Mouse (Mus musculus) left cerebral cortex, postnatal 14 days (tissue): ENCODE results near the gene Trim34a. TPM values are rescaled to one million over a fixed set of nuclear protein-coding genes. Genes with fewer than 3 reads are reported as not detected.
"Not testable (repeated sequence)": the region's sequence is repeated elsewhere in the genome, so short reads cannot be mapped to it uniquely, and the experiment has no call there.

Experiments used
- DNase-seq, 2 experiments: peaks; one replicate each; pipeline ENCODE4 v3.0.0; 2021 to 2022; ENCODE audit warnings: low spot score in 2 of 2, mixed read lengths in 1 of 2
- intact Hi-C: fragments of 180-260 bp; cut with DNase I; formaldehyde crosslinking; loops from one replicate; pipeline ENCODE4 v1.15.1; 2025
- long read RNA-seq, 2 experiments: library from polyadenylated mRNA; stranded (forward); transcript quantifications; one replicate each; pipeline ENCODE4 v2.0.0; 2021
- total RNA-seq, 2 experiments: library from RNA; stranded (reverse); gene quantifications; 2 replicates each; pipeline ENCODE4 v1.2.3; 2021

Gene Trim34a
- under 1 TPM; 0.68 to 0.72 TPM for total RNA-seq
- long read RNA-seq, experiment 1: 0 reads
- long read RNA-seq, experiment 2, partial matches to known transcripts: 0 of 2 reads
- long read RNA-seq, experiment 2, other reads (novel, unspliced or antisense): 1 of 2 reads

DNA sequence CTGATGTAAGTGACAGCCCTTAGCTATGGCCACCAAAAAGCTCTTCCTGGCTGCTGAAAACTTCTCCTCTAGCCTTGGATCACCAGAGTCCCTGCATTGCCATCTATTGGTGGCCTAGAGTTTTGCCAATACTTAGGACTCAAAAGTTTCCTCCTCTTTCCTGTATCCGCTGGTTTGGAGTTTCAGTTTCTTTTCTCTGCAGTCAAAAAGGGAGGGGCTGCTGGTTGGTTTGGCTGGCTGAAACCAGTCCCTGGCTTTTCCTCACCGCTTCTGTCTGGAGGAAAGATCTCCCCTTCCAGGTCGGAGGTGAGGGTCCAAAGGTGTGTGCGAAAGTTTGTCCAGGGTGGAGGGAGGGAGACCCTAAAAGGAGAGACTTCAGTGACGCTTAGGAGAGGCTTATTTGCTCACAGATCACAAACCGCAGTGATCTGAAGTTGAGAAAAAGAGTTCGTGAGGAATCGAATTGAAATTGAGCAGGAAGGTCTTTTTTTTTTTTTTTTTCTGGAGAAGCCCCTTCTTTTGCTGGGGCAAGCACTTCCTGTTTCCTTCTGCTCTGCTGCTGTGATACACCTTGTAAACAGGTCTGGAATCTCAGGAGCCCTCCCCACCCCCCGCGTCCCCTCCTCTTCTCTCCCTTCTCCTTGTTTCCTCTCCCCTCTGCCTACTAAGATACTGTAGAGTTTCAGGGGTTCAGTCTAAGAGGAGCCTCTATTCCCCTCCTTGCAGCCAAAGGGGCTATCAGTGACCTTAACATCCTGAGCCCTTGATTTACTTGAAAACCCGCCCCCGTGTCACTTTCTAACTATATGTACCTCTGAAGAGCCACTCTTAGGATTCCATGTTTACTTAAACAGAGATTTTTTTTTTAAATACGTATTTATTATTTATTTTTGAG is at the start of gene Trim34a:
Gene Trim34a, plus strand, starts transcription at position 171 of the 895 bp plus-strand sequence.
- peak; percentile 31 to 49 for DNase-seq
- intact Hi-C loops: no loop called here

DNA sequence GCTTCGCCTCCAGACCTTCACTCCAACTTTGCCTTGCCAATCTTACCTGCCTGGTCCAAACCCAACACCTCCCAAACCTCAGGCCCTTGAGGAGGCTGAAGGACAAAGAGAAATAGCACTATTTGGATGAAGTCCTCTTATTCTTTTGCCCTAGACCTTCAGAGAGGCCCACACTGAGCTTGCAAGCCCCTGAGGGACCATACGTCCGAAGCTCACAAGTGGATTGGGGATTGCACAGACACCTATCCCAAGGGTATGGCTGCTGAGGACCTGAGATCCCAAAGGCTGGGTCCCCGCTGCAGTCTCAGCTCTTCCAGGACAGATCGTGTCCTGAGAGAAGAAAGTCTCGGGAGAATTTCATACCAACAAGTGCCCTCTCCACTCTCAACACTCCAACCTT is 48.4 kb upstream of the Trim34a start, which contains the start of gene Olfr649:
Gene Olfr649, minus strand, starts transcription at position 101 of the 400 bp plus-strand sequence.
- DNase-seq: no peak
- intact Hi-C loops: no loop called here

DNA sequence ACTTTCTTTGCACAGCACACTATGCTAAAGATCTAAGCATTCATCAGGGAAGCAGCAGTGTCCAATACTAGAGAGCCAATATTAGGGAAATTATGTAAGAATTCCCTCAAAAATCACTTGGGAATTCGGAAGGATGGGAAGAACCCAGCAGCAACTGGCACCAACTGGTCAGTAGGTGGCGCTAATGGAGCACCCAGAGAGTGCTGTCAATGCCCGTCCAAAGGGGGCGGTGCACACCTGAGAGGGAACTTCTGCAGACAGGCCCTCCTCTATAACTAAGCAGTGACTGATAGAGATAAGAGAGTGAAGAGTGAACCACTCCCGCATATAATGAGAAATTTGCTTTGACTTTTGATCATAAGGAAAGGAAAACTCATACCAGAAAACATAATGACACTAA is 44.4 kb upstream of the Trim34a start:
- peak; percentile 18 to 54 for DNase-seq
- intact Hi-C loops: no loop called here

DNA sequence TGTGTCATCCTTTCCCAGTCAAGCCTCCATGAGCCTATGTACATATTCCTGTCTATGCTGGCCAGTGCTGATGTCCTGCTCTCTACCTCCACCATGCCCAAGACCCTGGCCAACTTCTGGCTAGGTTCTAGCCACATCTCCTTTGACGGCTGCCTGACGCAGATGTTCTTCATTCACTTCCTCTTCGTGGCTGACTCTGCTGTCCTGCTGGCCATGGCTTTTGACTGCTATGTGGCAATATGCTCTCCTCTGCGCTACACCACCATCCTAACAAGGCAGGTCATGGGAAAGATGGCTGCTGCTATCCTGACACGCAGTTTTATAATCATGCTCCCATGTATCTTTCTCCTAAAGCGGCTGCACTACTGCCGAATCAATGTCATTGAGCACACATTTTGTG is 38.1 kb upstream of the Trim34a start:
- intact Hi-C loops: no loop called here
- DNase-seq: no peak

DNA sequence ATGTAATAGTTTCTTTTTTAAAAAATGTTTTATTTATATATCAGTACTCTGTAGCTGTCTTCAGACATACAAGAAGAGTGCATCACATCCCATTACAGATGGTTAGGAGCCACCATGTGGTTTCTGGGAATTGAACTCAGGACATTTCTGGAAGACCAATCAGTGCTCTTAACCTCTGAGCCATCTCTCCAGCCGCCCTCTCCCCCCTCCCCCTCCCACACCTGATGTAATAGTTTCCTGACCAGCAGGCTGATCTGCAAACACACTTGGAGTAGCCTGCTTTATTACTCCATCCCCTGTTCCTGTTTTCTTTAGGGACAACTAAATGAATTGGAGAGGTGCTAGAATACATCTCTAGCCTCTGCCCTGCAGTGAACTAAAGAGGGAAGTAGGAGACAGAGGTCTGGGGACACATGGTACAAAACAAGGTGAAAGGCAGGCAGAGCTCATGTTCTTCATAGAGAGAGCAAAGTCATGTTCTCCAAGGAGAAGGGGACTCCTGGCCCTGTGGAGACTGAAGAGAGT is 28.2 kb upstream of the Trim34a start:
- DNase-seq: no peak
- intact Hi-C loops: no loop called here

DNA sequence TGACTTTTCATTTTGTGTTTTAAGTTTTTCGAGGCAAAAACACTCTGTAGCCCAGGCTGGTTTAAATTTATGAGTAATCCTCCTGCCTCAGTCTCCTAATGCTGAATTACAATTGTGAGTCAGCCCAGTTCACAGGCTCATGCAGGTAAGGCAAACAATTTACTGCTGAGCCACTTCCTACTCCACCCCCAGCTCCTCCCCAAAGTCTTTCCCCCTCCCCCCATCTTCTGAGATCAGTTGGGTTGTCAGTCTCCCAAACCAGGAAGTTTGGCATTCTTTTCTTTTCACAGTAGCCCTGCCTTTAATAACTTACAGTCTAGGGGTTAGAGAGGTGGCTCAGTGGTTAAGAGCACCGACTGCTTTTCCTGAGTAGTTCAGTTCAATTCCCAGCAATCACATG is 26.4 kb upstream of the Trim34a start:
- intact Hi-C loops: no loop called here
- no peak for DNase-seq

DNA sequence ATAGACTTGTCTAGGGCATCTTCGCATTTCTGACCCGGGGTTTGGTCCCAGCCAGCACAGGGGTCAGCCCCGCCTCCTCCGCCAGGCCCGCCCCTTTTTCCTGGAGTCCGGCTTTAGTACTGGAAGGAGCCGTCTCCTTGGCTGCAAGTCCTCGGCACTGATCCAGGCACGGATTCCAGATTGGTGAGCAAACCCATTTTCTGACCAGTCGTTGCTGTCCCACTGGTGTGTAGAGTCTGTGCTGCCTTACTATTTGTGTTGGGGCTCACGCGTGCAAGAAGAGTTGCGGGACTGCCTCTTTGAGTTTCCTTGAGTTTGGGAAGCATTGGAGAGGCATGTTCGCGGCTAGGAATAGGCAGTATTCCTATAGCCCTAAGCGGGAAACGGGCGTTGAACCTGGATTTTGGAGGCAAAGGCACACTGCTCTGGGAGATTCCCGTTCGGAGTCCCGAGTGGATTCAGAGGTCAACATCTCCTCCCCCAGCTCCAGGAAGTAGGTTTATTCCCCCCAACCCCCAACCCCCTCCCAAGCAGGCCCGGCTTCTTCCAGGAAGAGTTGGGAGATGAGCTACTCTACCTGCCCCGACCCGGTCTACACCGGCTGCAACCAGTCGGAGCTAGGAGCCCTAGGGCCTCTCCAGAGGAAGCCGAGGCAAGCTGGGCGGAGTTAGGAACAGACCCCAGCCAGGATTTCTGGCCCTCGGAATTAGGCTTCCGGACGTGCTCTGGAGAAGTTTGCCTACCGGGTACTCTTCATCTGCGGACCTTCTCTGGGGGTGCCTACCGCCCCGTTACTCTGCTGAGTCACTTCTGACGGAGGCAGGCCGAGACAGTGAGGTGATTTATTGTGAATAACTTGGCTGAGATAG is 25.3 kb upstream of the Trim34a start, which contains the start of gene Trim6:
Gene Trim6, plus strand, starts transcription at position 93 of the 869 bp plus-strand sequence.
- DNase-seq: peak in 1 of 2 experiments; percentile 6

DNA sequence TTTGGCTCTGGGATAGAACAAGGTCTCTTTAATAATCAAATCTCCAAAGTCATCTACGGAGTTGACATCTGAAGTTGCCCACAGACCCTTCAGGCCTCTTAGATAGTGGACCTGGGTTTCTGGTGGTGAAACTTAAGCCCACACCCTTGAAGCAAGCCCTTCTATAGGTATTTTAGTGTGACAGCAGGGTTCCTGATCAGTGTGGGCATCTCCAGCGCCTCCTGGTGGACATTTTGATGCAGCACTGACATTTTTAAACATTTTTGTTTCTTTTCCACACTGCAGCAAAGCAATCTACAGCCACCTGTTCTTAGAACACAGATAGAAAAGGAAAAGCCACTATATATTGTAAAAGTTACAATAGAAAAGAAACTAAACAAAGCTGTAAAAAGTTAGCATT is 13.1 kb upstream of the Trim34a start:
- intact Hi-C loops: no loop called here
- DNase-seq: peak; percentile 4 to 5

More for the DNA sequence above, 25.3 kb upstream of the Trim34a start, which contains the start of gene Trim6:
- intact Hi-C loops: no loop called here

DNA sequence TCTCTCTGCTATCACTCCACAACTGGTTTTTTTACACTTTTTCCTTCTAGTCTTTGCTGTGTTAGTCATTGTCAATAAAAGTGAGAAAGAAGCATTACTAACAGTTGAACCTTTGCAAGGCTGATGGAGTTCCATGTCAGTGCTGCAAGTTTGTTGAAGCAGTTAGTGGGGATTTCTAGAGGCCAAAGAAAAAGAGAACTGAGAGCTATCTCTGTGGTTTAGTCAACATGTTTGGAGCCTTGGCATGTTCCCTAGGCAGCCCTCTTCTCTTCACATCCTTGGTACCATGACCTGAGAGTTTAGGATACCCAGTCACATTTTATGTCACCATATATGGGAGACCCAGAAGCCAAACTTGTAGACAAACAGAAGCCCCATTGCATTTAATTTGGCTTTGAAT is 3.4 kb upstream of the Trim34a start:
- DNase-seq: no peak
- intact Hi-C loops: no loop called here

DNA sequence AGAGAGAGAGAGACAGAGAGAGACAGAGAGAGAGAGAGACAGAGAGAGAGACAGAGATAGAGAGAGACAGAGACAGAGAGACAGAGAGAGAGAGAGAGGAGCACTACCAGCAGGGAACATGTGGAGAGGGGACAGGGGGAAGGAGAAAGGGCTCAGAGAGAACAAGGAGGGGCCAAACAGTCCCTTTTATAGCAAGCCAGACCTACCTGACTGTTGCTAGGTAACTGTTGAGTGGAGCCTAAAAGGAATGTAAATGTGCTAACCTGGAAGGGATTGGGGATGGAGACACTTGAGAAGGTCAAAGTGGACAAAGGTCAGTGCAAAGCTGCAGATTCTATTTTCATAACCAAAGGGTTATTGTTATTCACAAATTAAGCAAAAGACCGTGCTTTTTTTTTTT is 641 bp upstream of the Trim34a start:
- intact Hi-C loops: no loop called here

DNA sequence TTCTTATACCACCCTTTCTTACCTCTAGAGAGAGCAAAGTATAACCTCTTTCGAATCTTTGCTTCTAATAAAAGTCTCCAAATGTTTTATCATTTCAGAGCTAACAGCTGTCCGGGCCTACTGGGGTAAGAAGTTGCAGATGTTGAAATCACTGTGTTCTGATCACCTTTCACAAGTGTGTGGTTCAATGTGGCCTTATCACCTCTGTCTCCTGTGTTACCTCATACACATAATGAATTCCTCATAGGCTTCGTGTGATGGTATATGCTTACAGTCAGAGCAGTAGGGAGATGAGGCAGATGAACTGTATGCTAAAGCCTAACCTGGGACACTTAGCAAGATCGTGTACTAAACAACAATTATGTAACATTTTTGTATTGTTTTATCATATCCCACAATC is 16.1 kb downstream of the Trim34a start:
- intact Hi-C loops, DNase-seq: not testable (repeated sequence)

More for the DNA sequence above, 641 bp upstream of the Trim34a start:
- DNase-seq: no peak

DNA sequence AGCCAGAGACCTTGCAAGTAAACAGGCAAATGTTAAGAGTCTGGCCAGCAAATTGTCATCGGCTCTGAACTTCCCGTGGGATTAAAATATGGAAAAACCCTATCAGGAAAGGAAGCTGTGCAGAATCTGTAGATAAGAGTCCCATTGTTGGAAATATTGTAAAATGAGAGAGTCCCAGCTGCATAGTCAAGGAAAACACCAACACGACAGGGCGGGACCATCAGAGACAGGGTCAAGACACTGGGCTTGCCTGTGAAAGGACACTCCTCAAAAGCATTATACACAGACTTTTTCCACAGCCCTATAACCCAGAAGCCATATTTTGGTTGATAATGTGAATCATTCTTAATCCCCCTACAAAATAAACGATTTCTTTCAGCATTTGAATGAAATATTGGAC is 21.1 kb downstream of the Trim34a start:
- intact Hi-C loops: not testable (repeated sequence)

DNA sequence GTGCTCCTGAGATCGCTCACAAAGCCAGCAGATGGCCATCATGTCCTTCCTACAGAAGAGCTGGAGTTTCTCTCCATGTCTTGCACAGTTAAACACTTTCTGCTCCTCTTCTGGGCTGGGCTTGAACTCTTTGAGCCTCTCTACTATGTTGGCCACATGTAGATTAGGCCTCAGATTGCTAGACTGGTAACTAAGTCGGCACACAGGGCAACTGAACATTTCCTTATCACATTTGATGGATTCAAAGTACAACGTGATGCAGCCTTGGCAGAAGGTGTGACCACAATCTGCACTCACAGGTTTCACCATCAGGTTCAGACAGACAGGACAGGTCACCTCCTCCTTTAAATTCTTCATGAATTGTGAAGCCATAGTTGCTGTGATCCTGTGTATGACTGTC is 35.1 kb downstream of the Trim34a start:
- DNase-seq, intact Hi-C loops: not testable (repeated sequence)

More for the DNA sequence above, 21.1 kb downstream of the Trim34a start:
- DNase-seq: not testable (repeated sequence)

DNA sequence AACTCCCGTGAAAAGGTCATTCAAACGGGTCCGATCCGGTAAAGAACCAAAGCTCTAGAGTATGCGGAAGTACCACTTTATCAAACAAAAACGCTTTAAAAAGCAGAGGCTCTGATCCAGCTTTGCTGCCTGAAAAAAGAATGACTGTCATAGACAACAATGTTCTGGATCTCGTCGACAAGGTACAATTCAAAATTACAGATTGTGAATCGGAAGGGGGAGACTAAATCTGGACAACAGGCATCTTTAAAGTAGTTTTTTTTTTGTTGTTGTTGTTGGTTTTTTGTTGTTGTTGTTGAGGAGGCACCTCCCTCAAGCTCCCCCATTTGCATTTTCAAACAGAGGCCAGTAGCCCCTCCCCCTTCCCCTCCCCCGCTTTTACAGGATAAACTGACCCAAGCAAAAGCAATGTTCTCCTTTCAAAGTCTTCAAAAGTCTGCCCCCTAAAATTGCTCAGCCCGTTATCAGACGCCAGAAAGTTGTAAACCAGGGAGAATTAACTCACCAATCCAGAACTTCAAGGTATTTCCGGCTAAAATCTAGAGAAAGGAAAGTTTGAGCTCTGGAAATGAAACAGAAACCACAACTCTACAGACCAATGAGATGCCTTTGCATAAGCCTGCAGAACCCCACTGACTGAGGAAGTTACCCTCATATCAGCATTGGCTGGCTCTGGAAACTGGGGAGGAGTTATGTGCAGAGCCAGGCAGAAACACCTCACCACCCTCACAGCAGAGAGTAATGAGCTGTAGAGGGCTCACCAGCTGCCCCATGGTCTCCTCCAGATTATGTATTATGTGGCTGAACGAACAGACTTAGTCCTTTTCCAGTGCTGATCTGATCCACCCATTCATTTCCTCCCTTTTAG is 43.6 kb downstream of the Trim34a start, which contains the start of gene Trim5:
Gene Trim5, minus strand, starts transcription at position 519 of the 868 bp plus-strand sequence.
- intact Hi-C loops, DNase-seq: not testable (repeated sequence)

DNA sequence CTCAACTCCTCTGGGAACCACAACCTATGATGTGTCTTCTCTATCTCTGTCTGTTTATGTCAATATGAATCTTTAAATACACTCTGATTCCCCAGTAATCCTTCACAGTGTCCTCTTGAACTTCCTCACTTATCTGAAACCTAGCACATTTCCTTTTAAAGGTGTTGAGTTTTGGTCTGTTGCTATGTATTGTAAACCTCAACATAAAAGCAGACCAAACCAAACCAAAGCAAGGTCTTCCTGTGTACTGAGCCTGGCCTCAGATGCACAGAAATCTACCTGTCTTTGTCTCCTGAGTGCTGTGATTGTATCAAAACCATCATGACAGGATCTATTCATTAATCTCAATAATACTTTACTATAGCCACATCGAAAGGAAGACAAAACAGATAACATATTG is 46.4 kb downstream of the Trim34a start:
- intact Hi-C loops: no loop called here

DNA sequence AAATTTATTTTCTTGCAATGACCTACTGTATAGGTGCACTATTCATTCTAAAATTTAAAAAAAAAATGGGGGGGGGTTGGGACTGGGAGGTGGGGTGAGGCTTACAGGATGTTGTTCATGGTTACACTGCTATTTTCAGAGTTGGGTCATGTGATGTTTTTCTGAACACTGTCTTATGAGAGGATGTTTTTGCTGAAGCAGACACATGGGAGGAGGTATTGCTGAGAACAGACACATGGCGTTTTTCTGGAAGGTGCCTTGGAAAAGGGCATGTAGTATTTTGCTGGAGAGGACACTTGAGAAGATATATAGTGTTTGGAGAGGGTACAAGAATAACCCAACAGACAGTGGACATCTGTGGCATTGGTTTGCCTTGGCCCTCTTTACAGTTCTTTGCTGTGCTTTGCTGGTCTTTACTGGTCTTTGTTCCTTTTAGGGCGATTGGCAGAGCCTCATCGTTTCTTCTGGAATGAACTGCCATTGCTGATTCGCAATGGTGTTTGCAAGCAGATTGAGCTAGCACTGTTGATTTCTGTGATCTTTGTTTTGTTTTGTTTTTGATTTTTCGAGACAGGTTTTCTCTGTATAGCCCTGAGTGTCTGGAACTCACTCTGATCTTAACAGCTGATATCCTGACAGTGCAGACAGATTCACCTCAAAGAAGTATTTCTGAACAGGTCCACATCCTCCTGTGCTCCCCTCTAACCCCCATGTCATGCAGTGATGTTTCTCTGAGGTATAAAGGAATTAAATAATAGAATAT is 47.6 kb downstream of the Trim34a start:
- no peak for DNase-seq

More for the DNA sequence above, 46.4 kb downstream of the Trim34a start:
- DNase-seq: no peak

More for the DNA sequence above, 47.6 kb downstream of the Trim34a start:
- intact Hi-C loops: no loop called here
